Mouse (Mus musculus): Measurements from ENCODE around the gene Rad23a.

- no peak for TF ChIP-seq EP300 (IDR thresholded peaks at IDR 0.05)
- TF ChIP-seq CTCF (IDR thresholded peaks at IDR 0.05), result no peak
Observed at GRCm38 (mm10) chr8:84798446-84799135, 41.9 kb downstream of the Rad23a start.

Data from lung, postnatal 0 days (tissue).